Mouse (Mus musculus) testis, postnatal 10 days (tissue): Measurements from ENCODE around the gene B4gat1.
"Not testable (repeated sequence)": the region's sequence is repeated elsewhere in the genome, so short reads cannot be mapped to it uniquely, and the experiment has no call there.

Experiments
- DNase-seq: peaks from one replicate; pipeline ENCODE4 v3.0.0; 2021; ENCODE audit warnings: low spot score

B4gat1 gene

GRCm38 (mm10) chr19:5085145-5085863, 46.7 kb downstream of the B4gat1 start, which contains the start of gene Tmem151a:
Gene Tmem151a (minus strand): TSS chr19:5085531.
- DNase-seq = peak; percentile 58

DNA sequence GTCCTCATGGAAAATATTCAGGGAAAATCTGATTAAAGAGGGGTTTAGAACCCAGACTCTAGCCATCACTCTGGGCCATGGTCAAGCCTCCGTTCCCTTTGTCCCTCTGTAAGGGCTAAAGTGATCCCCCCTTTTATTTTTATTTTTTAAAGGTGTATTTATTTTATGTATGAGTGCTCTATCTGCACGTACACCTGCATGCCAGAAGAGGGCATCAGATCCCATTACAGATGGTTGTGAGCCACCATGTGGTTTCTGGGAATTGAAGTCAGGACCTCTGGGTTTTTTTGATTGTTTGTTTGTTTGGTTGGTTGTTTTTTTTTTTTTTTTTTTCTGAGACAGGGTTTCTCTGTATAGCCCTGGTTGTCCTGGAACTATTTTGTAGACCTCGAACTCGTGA, 47.9 kb downstream of the B4gat1 start:
- not testable (repeated sequence) for DNase-seq

GRCm38 (mm10) chr19:5087884-5088728, 49.5 kb downstream of the B4gat1 start, which contains the start of gene Yif1a:
Gene Yif1a (plus strand): TSS chr19:5088538.
- DNase-seq = peak; percentile 98

- DNase-seq = peak; percentile 43
Observed at GRCm38 (mm10) chr19:5089324-5089723, 50.7 kb downstream of the B4gat1 start.
